Mouse (Mus musculus) stomach, postnatal 0 days (tissue): Measurements from ENCODE around the gene Mark3. TPM values are rescaled to one million over a fixed set of nuclear protein-coding genes. Genes with fewer than 3 reads are reported as not detected.

Experiments used
- ATAC-seq: fragments of 200-750 bp; cut with Nextera tagmentation; 2 replicates; pipeline ENCODE4 v1.8.0; 2017; ENCODE audit not compliant: low FRiP score, low TSS enrichment
- DNase-seq: peaks from one replicate; pipeline ENCODE4 v3.0.0-alpha.2; 2016; ENCODE audit warnings: low spot score
- H3K27ac ChIP-seq: fragments of 300-500 bp; sonication (generic); replicated peaks from 2 replicates; pipeline ENCODE4 v1.5.1; 2014; ENCODE audit warnings: mild to moderate bottlenecking, control low read depth
- H3K27me3 ChIP-seq: fragments of 300-500 bp; sonication (generic); 2 replicates; pipeline ENCODE4 v1.6.1; 2014; ENCODE audit warnings: low read length; ENCODE audit not compliant: control insufficient read depth, insufficient read depth
- H3K36me3 ChIP-seq: fragments of 300-500 bp; sonication (generic); 2 replicates; pipeline ENCODE4 v1.6.1; 2014; ENCODE audit warnings: low read length, mixed read lengths; ENCODE audit not compliant: control insufficient read depth, insufficient read depth
- H3K4me1 ChIP-seq: fragments of 300-500 bp; sonication (generic); replicated peaks from 2 replicates; pipeline ENCODE4 v1.6.1; 2014; ENCODE audit warnings: antibody characterized with exemption; ENCODE audit not compliant: control insufficient read depth, insufficient read depth
- H3K4me2 ChIP-seq: fragments of 300-500 bp; sonication (generic); replicated peaks from 2 replicates; pipeline ENCODE4 v1.6.1; 2014; ENCODE audit warnings: low read depth, mild to moderate bottlenecking, control low read depth, moderate library complexity
- H3K4me3 ChIP-seq: fragments of 300-500 bp; sonication (generic); 2 replicates; pipeline ENCODE4 v1.5.1; 2014; ENCODE audit warnings: low read depth, low read length, control low read depth
- H3K9ac ChIP-seq: fragments of 300-500 bp; sonication (generic); 2 replicates; pipeline ENCODE4 v1.6.1; 2014; ENCODE audit warnings: mild to moderate bottlenecking, low read length, control low read depth, mixed read lengths
- H3K9me3 ChIP-seq: fragments of 300-500 bp; sonication (generic); 2 replicates; pipeline ENCODE4 v1.6.1; 2016; ENCODE audit warnings: low read length; ENCODE audit not compliant: control insufficient read depth
- CTCF ChIP-seq: IDR thresholded peaks from 2 replicates; pipeline ENCODE4 v1.5.1; 2016; ENCODE audit warnings: antibody characterized with exemption, low read depth, mild to moderate bottlenecking, moderate library complexity
- EP300 ChIP-seq: optimal IDR thresholded peaks from 2 replicates; pipeline ENCODE3; 2016; ENCODE audit warnings: antibody characterized with exemption
- WGBS: fragments of 180-500 bp; shearing (Covaris S2); extraction: QIAGEN DNeasy Blood & Tissue Kit; methylation state at CpG from one replicate; pipeline ENCODE4 v1.1.7; 2014; 5-methylcytosine and 5-hydroxymethylcytosine counted together
- polyA plus RNA-seq: library from polyadenylated mRNA; unstranded; fragments of >200 nt; fragmentation: Nextera tagmentation; extraction: Ambion mirVana; gene quantifications from 2 replicates; pipeline ENCODE4 v1.2.1, GENCODE M21; 2015

Mark3 gene
- polyA plus RNA-seq, 1 experiment from 2014 or later: 15.6 TPM

DNA sequence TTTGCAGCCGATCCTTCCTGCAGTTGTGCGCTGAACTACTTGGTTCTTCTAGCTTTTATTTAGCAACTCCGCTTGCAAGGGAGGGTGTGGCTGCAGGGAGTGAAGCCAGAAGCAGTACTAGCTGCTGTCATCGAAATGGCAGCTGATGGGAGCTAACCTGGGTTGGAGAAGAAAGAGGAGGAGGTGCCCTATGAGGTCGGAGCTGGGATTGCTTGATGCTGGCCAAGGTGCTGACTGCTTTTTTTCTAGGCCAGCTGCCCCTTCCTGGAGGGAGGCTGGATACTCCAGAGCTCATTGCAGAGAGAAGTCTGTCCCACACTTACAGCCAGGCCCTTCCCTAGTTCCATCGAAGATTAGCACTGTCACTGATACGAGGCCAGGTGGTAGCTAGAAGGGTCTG is 104.7 kb downstream of the Mark3 start:
- ATAC-seq (no peak), DNase-seq (no peak)
- peak overlapping the region; percentile 81 for H3K4me3 ChIP-seq
- 45% methylated on average over 7 of the region's 7 CpGs for WGBS
- no peaks in the 10 kb centered on the region for H3K36me3 ChIP-seq
- H3K4me2 ChIP-seq: peak overlapping the region; percentile 93
- H3K9ac ChIP-seq: no peak overlapping the region
- H3K4me1 ChIP-seq: peaks cover 11% of the 10 kb centered on the region
- H3K9me3 ChIP-seq: no peaks in the 10 kb centered on the region
- H3K27me3 ChIP-seq: no peaks in the 10 kb centered on the region
- TF ChIP-seq CTCF (no peak), EP300 (no peak)
- H3K27ac ChIP-seq: no peak overlapping the region

DNA sequence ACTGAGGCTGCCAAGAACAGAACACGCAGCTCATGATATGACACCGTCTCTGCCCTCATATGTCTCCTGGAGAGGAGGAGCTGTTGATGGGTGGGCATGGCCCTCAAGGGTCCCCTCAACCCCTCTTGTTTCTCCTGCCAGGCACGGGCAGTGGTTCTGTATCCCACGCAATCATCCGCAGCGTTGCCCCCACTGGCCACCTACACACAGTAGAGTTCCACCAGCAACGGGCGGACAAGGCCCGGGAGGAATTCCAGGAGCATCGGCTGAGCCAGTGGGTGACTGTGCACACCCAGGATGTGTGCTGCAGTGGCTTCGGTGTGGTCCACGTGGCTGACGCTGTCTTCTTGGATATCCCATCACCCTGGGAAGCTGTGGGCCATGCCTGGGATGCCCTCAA is 106.3 kb downstream of the Mark3 start:
- peaks cover 3% of the 10 kb centered on the region; the same call in 1 of the 2 replicates for H3K36me3 ChIP-seq
- H3K4me1 ChIP-seq: peaks cover 11% of the 10 kb centered on the region
- H3K27me3 ChIP-seq: no peaks in the 10 kb centered on the region
- no peak overlapping the region for H3K4me3 ChIP-seq
- ATAC-seq (no peak), DNase-seq (no peak)
- peak overlapping the region; percentile 97 for H3K27ac ChIP-seq
- H3K9me3 ChIP-seq: no peaks in the 10 kb centered on the region
- TF ChIP-seq CTCF (no peak), EP300 (no peak)
- peak overlapping the region; percentile 13; the same call in 1 of the 2 replicates for H3K9ac ChIP-seq
- 83% methylated on average over 13 of the region's 13 CpGs for WGBS
- no peak overlapping the region for H3K4me2 ChIP-seq

- peak; percentile 21; the same call in 1 of the 2 replicates for ATAC-seq
- DNase-seq: no peak
- H3K4me1 ChIP-seq: peaks cover 11% of the 10 kb centered on the region
- peak overlapping the region; percentile 52; the same call in 1 of the 2 replicates for H3K9ac ChIP-seq
- TF ChIP-seq CTCF: no peak
- peak; percentile 33 for TF ChIP-seq EP300
- H3K27ac ChIP-seq: peak overlapping the region; percentile 97
- no peaks in the 10 kb centered on the region for H3K27me3 ChIP-seq
- H3K9me3 ChIP-seq: no peaks in the 10 kb centered on the region
- H3K4me3 ChIP-seq: no peak overlapping the region
- H3K4me2 ChIP-seq: no peak overlapping the region
- H3K36me3 ChIP-seq: peaks cover 3% of the 10 kb centered on the region; the same call in 1 of the 2 replicates
- WGBS: 43% methylated on average over 8 of the region's 8 CpGs
Measured at GRCm38 (mm10) chr12:111681305-111681704, 107.0 kb downstream of the Mark3 start.

DNA sequence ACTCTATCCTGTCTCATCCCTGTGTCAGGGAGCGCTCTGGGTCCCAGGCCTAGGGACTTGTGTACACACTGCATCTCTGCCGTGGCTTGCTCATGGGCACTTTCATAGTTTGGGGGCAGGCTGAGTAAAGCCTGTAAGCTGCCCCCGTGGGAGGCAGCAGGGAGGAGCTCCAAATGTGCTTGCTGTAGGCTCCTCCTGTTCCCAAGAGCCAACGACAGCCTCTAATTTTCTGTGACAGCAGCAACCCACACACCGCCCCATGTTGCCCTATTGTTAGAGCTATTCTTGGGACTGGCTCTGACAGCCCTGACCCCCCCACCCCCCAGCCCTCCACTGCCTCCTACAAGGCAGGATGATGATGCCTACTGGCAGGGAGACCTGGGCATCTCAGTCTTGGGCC is 107.7 kb downstream of the Mark3 start:
- Histone ChIP-seq H3K27me3 (no peaks in the 10 kb centered on the region), H3K9me3 (no peaks in the 10 kb centered on the region), H3K9ac (peak overlapping the region; percentile 52; the same call in 1 of the 2 replicates), H3K4me1 (peaks cover 12% of the 10 kb centered on the region), H3K27ac (peak overlapping the region; percentile 97), H3K36me3 (peaks cover 3% of the 10 kb centered on the region; the same call in 1 of the 2 replicates), H3K4me2 (no peak overlapping the region), H3K4me3 (no peak overlapping the region)
- DNase-seq (no peak), ATAC-seq (peak; percentile 28; the same call in 1 of the 2 replicates)
- TF ChIP-seq EP300 (no peak), CTCF (no peak)
- 54% methylated on average over 5 of the region's 5 CpGs for WGBS

- peaks cover 12% of the 10 kb centered on the region; the same call in 1 of the 2 replicates for H3K4me1 ChIP-seq
- DNase-seq (no peak), ATAC-seq (peak; percentile 47)
- no peaks in the 10 kb centered on the region for H3K27me3 ChIP-seq
- no peaks in the 10 kb centered on the region for H3K9me3 ChIP-seq
- peak overlapping the region; percentile 97 for H3K27ac ChIP-seq
- TF ChIP-seq CTCF: no peak
- TF ChIP-seq EP300: no peak
- 46% methylated on average over 5 of the region's 5 CpGs for WGBS
- H3K4me3 ChIP-seq: no peak overlapping the region
- peak overlapping the region; percentile 38; the same call in 1 of the 2 replicates for H3K9ac ChIP-seq
- peaks cover 3% of the 10 kb centered on the region; the same call in 1 of the 2 replicates for H3K36me3 ChIP-seq
- no peak overlapping the region for H3K4me2 ChIP-seq
Measured at GRCm38 (mm10) chr12:111682806-111683205, 108.5 kb downstream of the Mark3 start.

- 79% methylated on average over 4 of the region's 4 CpGs for WGBS
- DNase-seq (no peak), ATAC-seq (no peak)
- H3K9me3 ChIP-seq: no peaks in the 10 kb centered on the region
- peaks cover 14% of the 10 kb centered on the region for H3K4me1 ChIP-seq
- no peak overlapping the region for H3K4me2 ChIP-seq
- no peaks in the 10 kb centered on the region for H3K27me3 ChIP-seq
- no peak for TF ChIP-seq EP300
- no peak for TF ChIP-seq CTCF
- H3K27ac ChIP-seq: peak overlapping the region; percentile 85
- peaks cover 3% of the 10 kb centered on the region; the same call in 1 of the 2 replicates for H3K36me3 ChIP-seq
- H3K9ac ChIP-seq: no peak overlapping the region
- H3K4me3 ChIP-seq: no peak overlapping the region
Measured at GRCm38 (mm10) chr12:111686390-111686789, 112.1 kb downstream of the Mark3 start.
